ENCODE assay signal across 9 mouse cellular contexts in the genomic region with DNA sequence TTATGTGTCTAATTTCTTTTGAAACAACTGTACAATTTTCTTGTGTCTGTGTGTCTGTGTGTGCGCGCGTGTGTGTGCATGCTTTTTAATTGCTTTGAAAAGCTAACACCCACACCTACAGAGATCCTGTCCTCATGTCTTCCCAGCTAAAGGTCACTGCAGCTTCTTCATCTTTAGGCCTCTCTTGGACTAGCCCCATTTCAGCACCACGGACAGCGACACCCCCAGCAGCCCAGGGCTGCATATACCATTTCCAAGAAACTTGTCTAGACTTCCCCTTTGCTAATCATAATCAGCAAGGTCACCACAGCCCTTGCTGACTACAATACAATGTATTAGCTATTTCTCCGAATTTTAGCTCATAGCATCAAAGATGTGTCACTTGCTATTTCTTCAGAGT. TPM values are rescaled to one million over a fixed set of nuclear protein-coding genes. Genes with fewer than 3 reads are reported as not detected.
DNase-seq lines count a peak whose midpoint lies in the region; ATAC-seq and TF ChIP-seq lines count a peak whose summit lies in the region.
"Had no signal": no experiment of that assay in that cellular context is flagged by ENCODE, and none has a peak within 500 bp of the region (broad histone marks: within the 10 kb centered on the region; RNA-seq: fewer than 3 reads in every experiment).

No protein-coding gene starts in this region.

- no peak for TF ChIP-seq EP300 in lung, postnatal 0 days (IDR thresholded peaks at IDR 0.05)

- H3K36me3 ChIP-seq in forebrain, embryonic 15.5 days: no peaks in the 10 kb centered on the region
- H3K36me3 ChIP-seq in lung, postnatal 0 days (ENCODE audit: insufficient read depth, low read length): no peaks in the 10 kb centered on the region

- peak; percentile 15 to 16 for DNase-seq in right cerebral cortex, adult 2 months (ENCODE audit: low spot score in 2 of 2)
- no peak for DNase-seq in right cerebral cortex, postnatal 36 days (ENCODE audit: low spot score in 2 of 2)
- DNase-seq in c-Kit-positive CD71-negative TER-119-negative erythroid progenitor cells, embryonic 14.5 days (ENCODE audit: low read depth): peak; percentile 51
- DNase-seq in induced T-regulatory cell, adult 2 months (ENCODE audit: low read depth): peak; percentile 16
- peak; percentile 61 for DNase-seq in lung, postnatal 0 days (ENCODE audit: low spot score)
- DNase-seq in ovary, postnatal 14 days (ENCODE audit: low spot score): peak; percentile 63

- TF ChIP-seq CTCF in lung, postnatal 0 days (IDR thresholded peaks at IDR 0.05): no peak

- H3K4me2 ChIP-seq in forebrain, embryonic 15.5 days (replicated peaks): peak overlapping the region; percentile 89
- H3K4me2 ChIP-seq in lung, postnatal 0 days (replicated peaks; ENCODE audit: low read depth, low read length): no peak overlapping the region

- no peaks in the 10 kb centered on the region for H3K27me3 ChIP-seq in forebrain, embryonic 15.5 days
- H3K27me3 ChIP-seq in lung, postnatal 0 days (replicated peaks; ENCODE audit: insufficient read depth, low read length): peaks cover 13% of the 10 kb centered on the region

- 43% methylated on average over 6 of the region's 6 CpGs for WGBS in forebrain, embryonic 15.5 days
- WGBS in lung, postnatal 0 days: 29% methylated on average over 6 of the region's 6 CpGs

- H3K9ac ChIP-seq in forebrain, embryonic 15.5 days (replicated peaks): no peak overlapping the region
- H3K9ac ChIP-seq in lung, postnatal 0 days (replicated peaks; ENCODE audit: low read depth): no peak overlapping the region

- peak overlapping the region; percentile 79 for H3K4me3 ChIP-seq in forebrain, embryonic 15.5 days
- no peak overlapping the region for H3K4me3 ChIP-seq in lung, postnatal 0 days (ENCODE audit: low read depth, low read length)

- peaks cover 22% of the 10 kb centered on the region for H3K4me1 ChIP-seq in forebrain, embryonic 15.5 days
- no peaks in the 10 kb centered on the region for H3K4me1 ChIP-seq in lung, postnatal 0 days (ENCODE audit: insufficient read depth, low read depth, low read length)

- no peaks in the 10 kb centered on the region for H3K9me3 ChIP-seq in forebrain, embryonic 15.5 days
- H3K9me3 ChIP-seq in lung, postnatal 0 days (ENCODE audit: low read length): no peaks in the 10 kb centered on the region

- H3K27ac ChIP-seq in forebrain, embryonic 15.5 days (replicated peaks): no peak overlapping the region
- H3K27ac ChIP-seq in lung, postnatal 0 days (ENCODE audit: low read length): no peak overlapping the region
- H3K27ac ChIP-seq: macrophage had no signal

- ATAC-seq in forebrain, embryonic 15.5 days (replicated peaks): no peak
- peak; percentile 38; the same call in 1 of the 2 replicates for ATAC-seq in lung, postnatal 0 days
- no peak for ATAC-seq in monocyte, adult 5-6 weeks (replicated peaks; ENCODE audit: insufficient number of reproducible peaks, low FRiP score, low TSS enrichment, poor library complexity, severe bottlenecking)

RNA-seq across cellular contexts. Expression of gene Fam155a, which starts 1.9 kb away (rescaled TPM):
- 17.1 and 18.9 TPM in 2 replicates for polyA plus RNA-seq in forebrain, embryonic 15.5 days (2015; fragmentation: Nextera tagmentation; extraction: Ambion mirVana)
- polyA plus RNA-seq in lung, postnatal 0 days (2015; fragmentation: Nextera tagmentation; extraction: Ambion mirVana): 0.11 and 0.13 TPM in 2 replicates
- not detected in 3 replicates for total RNA-seq in monocyte, adult 5-6 weeks (2017)
- polyA plus RNA-seq: macrophage had no signal

Comparison
In these comparisons a context has a peak if more than half of its experiments do, and no peak if none do; other contexts are left out.
1. DNase-seq: peak in right cerebral cortex, adult 2 months (2 of 2), c-Kit-positive CD71-negative TER-119-negative erythroid progenitor cells, embryonic 14.5 days (single experiment), induced T-regulatory cell, adult 2 months (single experiment), lung, postnatal 0 days (single experiment) and ovary, postnatal 14 days (single experiment); none in right cerebral cortex, postnatal 36 days (0 of 2).
2. RNA of gene Fam155a, which starts 1.9 kb away (polyA plus RNA-seq): 17.1 to 18.9 TPM in forebrain, embryonic 15.5 days; 0.11 to 0.13 TPM in lung, postnatal 0 days; every median in the first group is over 10 times any median in the second.